ENCODE assay signal across 17 mouse cellular contexts in genomic region chr12:34284396-34284795, GRCm38 (mm10).
"Had no signal": no experiment of that assay in that cellular context is flagged by ENCODE, and none has a peak within 500 bp of the region (broad histone marks: within the 10 kb centered on the region; RNA-seq: fewer than 3 reads in every experiment).

No protein-coding gene starts in this region.

- H3K27me3 ChIP-seq: neural tube, embryonic 12.5 days; neural tube, embryonic 13.5 days; neural tube, embryonic 15.5 days; stomach, embryonic 15.5 days had no signal

- H3K4me2 ChIP-seq: neural tube, embryonic 12.5 days; neural tube, embryonic 13.5 days; neural tube, embryonic 15.5 days; stomach, embryonic 15.5 days had no signal

- H3K36me3 ChIP-seq: neural tube, embryonic 12.5 days; neural tube, embryonic 13.5 days; neural tube, embryonic 15.5 days; stomach, embryonic 15.5 days had no signal

- DNase-seq: retina, postnatal 1 day; right cerebral cortex, adult 18-20 months; right cerebral cortex, postnatal 14 days; right cerebral cortex, postnatal 25 days; right cerebral cortex, postnatal 4 days; spleen, adult 18-20 months; thymus, adult 18-20 months; thymus, adult 2 months; thymus, postnatal 14 days; thymus, postnatal 25 days; thymus, postnatal 36 days; thymus, postnatal 4 days had no signal

- H3K27ac ChIP-seq: neural tube, embryonic 12.5 days; neural tube, embryonic 13.5 days; neural tube, embryonic 15.5 days; stomach, embryonic 15.5 days; stomach, postnatal 0 days had no signal

- H3K9me3 ChIP-seq: neural tube, embryonic 12.5 days; neural tube, embryonic 13.5 days; neural tube, embryonic 15.5 days; stomach, embryonic 15.5 days had no signal

- H3K4me1 ChIP-seq: neural tube, embryonic 12.5 days; neural tube, embryonic 13.5 days; neural tube, embryonic 15.5 days; stomach, embryonic 15.5 days had no signal

- H3K4me3 ChIP-seq: neural tube, embryonic 12.5 days; neural tube, embryonic 13.5 days; neural tube, embryonic 15.5 days; stomach, embryonic 15.5 days had no signal

- H3K9ac ChIP-seq: neural tube, embryonic 12.5 days; neural tube, embryonic 13.5 days; neural tube, embryonic 15.5 days; stomach, embryonic 15.5 days had no signal
